Mouse (Mus musculus): ENCODE data around the gene Ift140. TPM values are rescaled to one million over a fixed set of nuclear protein-coding genes. Genes with fewer than 3 reads are reported as not detected.
A peak's percentile ranks its signal among the peaks of the same experiment; 100 is the strongest.

Gene Ift140
- total and polyA plus RNA-seq, 3 experiments: 3.4 to 9.0 TPM; not detected in 1

- no peak overlapping the region for H3K4me3 ChIP-seq (ENCODE audit: control insufficient read depth in 1 of 2, insufficient read depth in 1 of 2, low read depth in 2 of 2, low read length in 2 of 2)
- H3K9ac ChIP-seq (ENCODE audit: control insufficient read depth, low read depth, low read length, poor library complexity, severe bottlenecking): no peak overlapping the region
- no peaks in the 10 kb centered on the region for H3K36me3 ChIP-seq (ENCODE audit: control insufficient read depth in 1 of 2, insufficient read depth in 2 of 2, low read length in 2 of 2)
- H3K9me3 ChIP-seq (replicated peaks; ENCODE audit: insufficient read depth, low read length): no peaks in the 10 kb centered on the region
- TF ChIP-seq MXI1 (IDR thresholded peaks at IDR 0.05; ENCODE audit: low read depth, low read length) (no peak), SIN3A (IDR thresholded peaks at IDR 0.05; ENCODE audit: low read length) (no peak), POLR2A (IDR thresholded peaks at IDR 0.05; ENCODE audit: control insufficient read depth in 1 of 2, insufficient read depth in 1 of 2, low read depth in 1 of 2, low read length in 2 of 2, poor library complexity in 1 of 2) (no peak), RAD21 (IDR thresholded peaks at IDR 0.05; ENCODE audit: low read depth, low read length) (no peak), CHD1 (IDR thresholded peaks at IDR 0.05; ENCODE audit: low read depth, low read length) (no peak), MYC (IDR thresholded peaks at IDR 0.05; ENCODE audit: low read depth, low read length) (no peak), CHD2 (IDR thresholded peaks at IDR 0.05; ENCODE audit: low read length) (no peak), GABPA (IDR thresholded peaks at IDR 0.05; ENCODE audit: low read depth, low read length) (no peak)
- DNase-seq (ENCODE audit: low read depth, low spot score): no peak
- no peak overlapping the region for H3K27ac ChIP-seq (ENCODE audit: control insufficient read depth, low read depth, low read length)
- H3K4me1 ChIP-seq (ENCODE audit: control insufficient read depth in 1 of 2, insufficient read depth in 2 of 2, low read length in 2 of 2): no peaks in the 10 kb centered on the region
- no peaks in the 10 kb centered on the region for H3K27me3 ChIP-seq (ENCODE audit: control insufficient read depth in 1 of 2, insufficient read depth in 2 of 2, low read length in 2 of 2)
- H3K79me2 ChIP-seq (ENCODE audit: control insufficient read depth, insufficient read depth, low read length, poor library complexity): no peaks in the 10 kb centered on the region
These were observed 65.1 kb downstream of the Ift140 start for GRCm38 (mm10) chr17:25080960-25081381.

- H3K79me2 ChIP-seq (ENCODE audit: control insufficient read depth, insufficient read depth, low read length, poor library complexity): no peaks in the 10 kb centered on the region
These were observed 66.4 kb downstream of the Ift140 start for GRCm38 (mm10) chr17:25082081-25082847.

DNA sequence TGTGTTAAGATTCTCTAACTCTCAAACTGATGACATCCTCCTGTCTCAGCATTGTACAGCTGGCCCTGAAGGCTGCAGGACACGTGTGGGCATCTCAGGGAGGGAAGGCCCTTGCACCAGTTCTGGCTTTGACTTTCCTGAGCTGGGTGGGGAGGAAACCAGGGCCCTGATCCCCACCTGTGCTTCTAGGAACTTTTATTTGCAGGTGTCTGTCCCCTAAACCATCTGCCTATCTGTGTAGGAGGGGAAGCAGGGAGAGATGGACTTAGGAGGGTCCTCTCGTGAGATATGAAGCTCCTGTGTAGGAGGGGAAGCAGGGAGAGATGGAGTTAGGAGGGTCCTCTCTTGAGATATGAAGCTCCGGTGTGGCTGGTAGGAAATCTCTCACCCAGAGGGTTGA lies 67.0 kb downstream of the Ift140 start:
- no peaks in the 10 kb centered on the region for H3K9me3 ChIP-seq (replicated peaks; ENCODE audit: insufficient read depth, low read length)
- H3K27ac ChIP-seq (ENCODE audit: control insufficient read depth, low read depth, low read length): no peak overlapping the region
- H3K4me1 ChIP-seq (ENCODE audit: control insufficient read depth in 1 of 2, insufficient read depth in 2 of 2, low read length in 2 of 2): no peaks in the 10 kb centered on the region
- no peaks in the 10 kb centered on the region for H3K79me2 ChIP-seq (ENCODE audit: control insufficient read depth, insufficient read depth, low read length, poor library complexity)
- H3K36me3 ChIP-seq (ENCODE audit: control insufficient read depth in 1 of 2, insufficient read depth in 2 of 2, low read length in 2 of 2): no peaks in the 10 kb centered on the region
- H3K27me3 ChIP-seq (ENCODE audit: control insufficient read depth in 1 of 2, insufficient read depth in 2 of 2, low read length in 2 of 2): no peaks in the 10 kb centered on the region
- no peak for DNase-seq (ENCODE audit: low read depth, low spot score)
- H3K4me3 ChIP-seq (ENCODE audit: control insufficient read depth in 1 of 2, insufficient read depth in 1 of 2, low read depth in 2 of 2, low read length in 2 of 2): no peak overlapping the region
- no peak overlapping the region for H3K9ac ChIP-seq (ENCODE audit: control insufficient read depth, low read depth, low read length, poor library complexity, severe bottlenecking)
- TF ChIP-seq MYB (IDR thresholded peaks at IDR 0.05; ENCODE audit: low read depth, low read length): no peak
- TF ChIP-seq ZMIZ1 (IDR thresholded peaks at IDR 0.05; ENCODE audit: low read depth, low read length): no peak
- TF ChIP-seq MEF2A (IDR thresholded peaks at IDR 0.05; ENCODE audit: extremely low read depth, insufficient replicate concordance, low read depth, low read length, poor library complexity, severe bottlenecking): no peak
- no peak for TF ChIP-seq TAL1 (IDR thresholded peaks at IDR 0.05; ENCODE audit: low read length)
- TF ChIP-seq USF2 (IDR thresholded peaks at IDR 0.05; ENCODE audit: borderline replicate concordance in 1 of 2, insufficient read depth in 1 of 2, low read depth in 1 of 2, low read length in 2 of 2): no peak
- no peak for TF ChIP-seq HCFC1 (IDR thresholded peaks at IDR 0.05; ENCODE audit: low read depth, low read length)
- TF ChIP-seq ELF1 (IDR thresholded peaks at IDR 0.05; ENCODE audit: low read depth, low read length): no peak
- no peak for TF ChIP-seq GABPA (IDR thresholded peaks at IDR 0.05; ENCODE audit: low read depth, low read length)
- TF ChIP-seq ZKSCAN1 (IDR thresholded peaks at IDR 0.05; ENCODE audit: low read depth, low read length): no peak
- no peak for TF ChIP-seq UBTF (IDR thresholded peaks at IDR 0.05; ENCODE audit: borderline replicate concordance, insufficient read depth, low read depth, low read length)
- no peak for TF ChIP-seq TBP (IDR thresholded peaks at IDR 0.05; ENCODE audit: low read depth, low read length)
- TF ChIP-seq USF1 (IDR thresholded peaks at IDR 0.05; ENCODE audit: low read depth, low read length): no peak
- TF ChIP-seq POLR2AphosphoS5 (IDR thresholded peaks at IDR 0.05; ENCODE audit: borderline replicate concordance, low read depth, low read length): no peak
- TF ChIP-seq POLR2AphosphoS2 (IDR thresholded peaks at IDR 0.05; ENCODE audit: low read length): no peak
- TF ChIP-seq ETS1 (IDR thresholded peaks at IDR 0.05; ENCODE audit: low read depth, low read length): no peak

More at GRCm38 (mm10) chr17:25082081-25082847, 66.4 kb downstream of the Ift140 start:
- no peaks in the 10 kb centered on the region for H3K9me3 ChIP-seq (replicated peaks; ENCODE audit: insufficient read depth, low read length)
- H3K9ac ChIP-seq (ENCODE audit: control insufficient read depth, low read depth, low read length, poor library complexity, severe bottlenecking): no peak overlapping the region
- H3K36me3 ChIP-seq (ENCODE audit: control insufficient read depth in 1 of 2, insufficient read depth in 2 of 2, low read length in 2 of 2): no peaks in the 10 kb centered on the region
- no peaks in the 10 kb centered on the region for H3K4me1 ChIP-seq (ENCODE audit: control insufficient read depth in 1 of 2, insufficient read depth in 2 of 2, low read length in 2 of 2)
- H3K27me3 ChIP-seq (ENCODE audit: control insufficient read depth in 1 of 2, insufficient read depth in 2 of 2, low read length in 2 of 2): no peaks in the 10 kb centered on the region
- no peak for DNase-seq (ENCODE audit: low read depth, low spot score)
- H3K27ac ChIP-seq (ENCODE audit: control insufficient read depth, low read depth, low read length): no peak overlapping the region
- no peak overlapping the region for H3K4me3 ChIP-seq (ENCODE audit: control insufficient read depth in 1 of 2, insufficient read depth in 1 of 2, low read depth in 2 of 2, low read length in 2 of 2)
- TF ChIP-seq MEF2A (IDR thresholded peaks at IDR 0.05; ENCODE audit: extremely low read depth, insufficient replicate concordance, low read depth, low read length, poor library complexity, severe bottlenecking) (no peak), CHD1 (IDR thresholded peaks at IDR 0.05; ENCODE audit: low read depth, low read length) (no peak), ZNF384 (IDR thresholded peaks at IDR 0.05; ENCODE audit: low read depth, low read length) (no peak), RCOR1 (IDR thresholded peaks at IDR 0.05; ENCODE audit: low read depth, low read length) (no peak), USF1 (IDR thresholded peaks at IDR 0.05; ENCODE audit: low read depth, low read length) (no peak), CTCF (IDR thresholded peaks at IDR 0.05 in 2 of 3, conservative IDR thresholded peaks at IDR 0.05 in 1 of 3; ENCODE audit: control insufficient read depth in 1 of 3, insufficient read depth in 1 of 3, low read depth in 2 of 3, low read length in 3 of 3, poor library complexity in 1 of 3, severe bottlenecking in 1 of 3) (peak in 1 of 3 experiments; percentile 5; a peak in 1 of 6 replicates), NELFE (IDR thresholded peaks at IDR 0.05; ENCODE audit: low read depth, low read length) (no peak), SIN3A (IDR thresholded peaks at IDR 0.05; ENCODE audit: low read length) (no peak)

Data from MEL (cell line).